Mouse (Mus musculus) stomach, embryonic 15.5 days (tissue): Measurements from ENCODE around the gene Hoxb8. TPM values are rescaled to one million over a fixed set of nuclear protein-coding genes. Genes with fewer than 3 reads are reported as not detected.

Source experiments
- ATAC-seq: fragments of 200-750 bp; cut with Nextera tagmentation; 2 replicates; pipeline ENCODE4 v1.8.0; 2017; ENCODE audit warnings: low read depth, moderate number of reproducible peaks, moderate TSS enrichment; ENCODE audit not compliant: insufficient read depth, low FRiP score
- H3K27ac ChIP-seq: fragments of 300-500 bp; sonication (generic); 2 replicates; pipeline ENCODE4 v1.5.1; 2015; ENCODE audit warnings: mild to moderate bottlenecking, inconsistent platforms
- H3K27me3 ChIP-seq: fragments of 300-500 bp; sonication (generic); replicated peaks from 2 replicates; pipeline ENCODE4 v1.6.1; 2015; ENCODE audit warnings: inconsistent platforms
- H3K36me3 ChIP-seq: fragments of 300-500 bp; sonication (generic); 2 replicates; pipeline ENCODE4 v1.6.1; 2015; ENCODE audit warnings: inconsistent platforms
- H3K4me1 ChIP-seq: fragments of 300-500 bp; sonication (generic); 2 replicates; pipeline ENCODE4 v1.6.1; 2015; ENCODE audit warnings: inconsistent platforms
- H3K4me2 ChIP-seq: fragments of 300-500 bp; sonication (generic); 2 replicates; pipeline ENCODE4 v1.6.1; 2015; ENCODE audit warnings: mild to moderate bottlenecking, inconsistent platforms
- H3K4me3 ChIP-seq: fragments of 300-500 bp; sonication (generic); replicated peaks from 2 replicates; pipeline ENCODE4 v1.5.1; 2015; ENCODE audit warnings: inconsistent platforms
- H3K9ac ChIP-seq: fragments of 300-500 bp; sonication (generic); 2 replicates; pipeline ENCODE4 v1.6.1; 2015; ENCODE audit warnings: inconsistent platforms
- H3K9me3 ChIP-seq: fragments of 300-500 bp; sonication (generic); 2 replicates; pipeline ENCODE4 v1.6.1; 2016; ENCODE audit warnings: inconsistent platforms
- WGBS: fragments of 180-500 bp; shearing (Covaris S2); methylation state at CpG from one replicate; pipeline ENCODE4 v1.1.7; 2015; 5-methylcytosine and 5-hydroxymethylcytosine counted together
- polyA plus RNA-seq: library from polyadenylated mRNA; unstranded; fragments of >200 nt; fragmentation: Nextera tagmentation; extraction: Ambion mirVana; gene quantifications from 2 replicates; pipeline ENCODE4 v1.2.1, GENCODE M21; 2015

Hoxb8 gene
- polyA plus RNA-seq, 1 experiment from 2014 or later: 1.9 TPM

DNA sequence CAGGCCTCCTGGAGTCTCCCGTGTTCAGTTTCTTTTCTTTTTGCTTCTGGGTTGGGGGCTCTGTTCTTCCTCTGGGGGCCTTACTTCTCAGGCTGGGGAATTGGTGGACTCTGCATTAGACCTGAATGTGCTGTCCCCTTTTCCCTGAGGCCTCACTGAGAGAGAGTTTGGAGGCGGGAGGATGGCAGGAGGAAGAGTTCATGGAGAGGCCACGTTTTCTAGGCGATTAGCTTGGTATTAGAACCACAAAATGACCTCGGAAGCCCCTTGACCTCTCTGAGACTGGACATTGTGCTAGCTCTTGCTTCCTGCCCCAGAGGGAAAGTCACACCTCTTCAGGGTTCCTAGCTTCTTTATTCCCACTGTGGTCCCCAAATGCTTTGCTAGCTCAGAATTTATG is 42.4 kb downstream of the Hoxb8 start:
- no peak overlapping the region for H3K9ac ChIP-seq

DNA sequence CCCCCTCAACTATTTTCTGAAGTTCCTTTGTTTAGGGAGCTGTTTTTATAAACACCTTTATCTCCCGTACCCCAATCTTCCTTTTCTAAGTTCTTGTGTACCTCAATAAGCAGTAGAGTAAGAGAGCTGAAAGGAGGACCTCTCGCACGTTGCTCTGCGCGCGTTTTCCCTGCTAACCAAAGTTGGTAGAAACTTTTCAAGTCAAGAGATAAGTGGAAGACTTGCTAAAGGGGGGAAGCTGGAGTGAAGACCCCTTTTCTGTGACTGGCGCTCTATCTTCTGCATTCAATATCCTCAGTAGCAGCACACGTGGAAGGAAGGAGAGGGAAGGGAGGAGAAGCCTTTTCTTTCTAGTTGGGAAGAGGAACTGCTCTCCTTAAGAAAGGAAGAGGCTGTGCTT is 43.3 kb downstream of the Hoxb8 start:
- ATAC-seq: no peak
- peaks cover 10% of the 10 kb centered on the region; the same call in 1 of the 2 replicates for H3K4me1 ChIP-seq
- WGBS: 24% methylated on average over 8 of the region's 8 CpGs

More for the DNA sequence above, 42.4 kb downstream of the Hoxb8 start:
- Histone ChIP-seq H3K9me3 (no peaks in the 10 kb centered on the region), H3K27me3 (peaks cover 12% of the 10 kb centered on the region; the same call in 1 of the 2 replicates), H3K36me3 (no peaks in the 10 kb centered on the region), H3K4me1 (peaks cover 7% of the 10 kb centered on the region; the same call in 1 of the 2 replicates), H3K27ac (peak overlapping the region; percentile 78), H3K4me2 (peak overlapping the region; percentile 62), H3K4me3 (peak overlapping the region; percentile 30)
- WGBS: 6% methylated on average over 5 of the region's 5 CpGs
- no peak for ATAC-seq

GRCm38 (mm10) chr11:96325747-96326212 is 44.1 kb downstream of the Hoxb8 start:
- Histone ChIP-seq H3K36me3 (no peaks in the 10 kb centered on the region), H3K4me3 (peak overlapping the region; percentile 30), H3K4me1 (peaks cover 18% of the 10 kb centered on the region; the same call in 1 of the 2 replicates), H3K9ac (peak overlapping the region; percentile 41; the same call in 1 of the 2 replicates), H3K27me3 (peaks cover 14% of the 10 kb centered on the region), H3K9me3 (no peaks in the 10 kb centered on the region), H3K4me2 (peak overlapping the region; percentile 62), H3K27ac (peak overlapping the region; percentile 78)
- 14% methylated on average over 22 of the region's 22 CpGs for WGBS
- ATAC-seq: no peak

More for the DNA sequence above, 43.3 kb downstream of the Hoxb8 start:
- Histone ChIP-seq H3K9me3 (no peaks in the 10 kb centered on the region), H3K4me2 (peak overlapping the region; percentile 62), H3K27me3 (peaks cover 10% of the 10 kb centered on the region), H3K27ac (peak overlapping the region; percentile 78), H3K9ac (peak overlapping the region; percentile 41; the same call in 1 of the 2 replicates), H3K36me3 (no peaks in the 10 kb centered on the region), H3K4me3 (peak overlapping the region; percentile 30)

- Histone ChIP-seq H3K4me3 (peak overlapping the region; percentile 30), H3K27me3 (peaks cover 14% of the 10 kb centered on the region), H3K36me3 (no peaks in the 10 kb centered on the region), H3K27ac (peak overlapping the region; percentile 78), H3K9me3 (no peaks in the 10 kb centered on the region), H3K4me2 (peak overlapping the region; percentile 62), H3K9ac (no peak overlapping the region), H3K4me1 (peaks cover 20% of the 10 kb centered on the region)
- ATAC-seq: no peak
- 15% methylated on average over 12 of the region's 12 CpGs for WGBS
Measured at GRCm38 (mm10) chr11:96326705-96327104, 45.0 kb downstream of the Hoxb8 start.

DNA sequence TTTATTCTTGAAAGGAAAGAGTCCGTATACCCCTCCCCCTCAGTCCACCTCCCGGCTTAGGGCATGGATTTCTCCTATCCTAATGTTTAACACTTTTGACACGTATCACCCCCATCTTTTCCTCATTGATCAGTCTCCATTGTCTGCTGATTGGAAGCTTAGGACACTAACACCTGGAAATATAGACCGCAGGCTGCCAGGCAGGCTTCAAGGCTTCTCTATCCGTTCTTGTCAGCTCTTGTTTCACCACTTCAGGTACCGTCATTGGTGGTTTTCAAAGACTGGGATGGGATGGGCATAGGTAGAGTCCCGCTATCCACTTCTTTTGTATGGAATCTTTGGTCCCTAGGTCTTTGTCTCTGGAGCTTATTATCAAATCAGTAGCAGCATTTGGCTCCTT is 45.4 kb downstream of the Hoxb8 start:
- peak overlapping the region; percentile 30 for H3K4me3 ChIP-seq
- 20% methylated on average over 7 of the region's 7 CpGs for WGBS
- ATAC-seq: no peak
- H3K4me2 ChIP-seq: peak overlapping the region; percentile 62
- H3K9ac ChIP-seq: peak overlapping the region; percentile 16; the same call in 1 of the 2 replicates
- H3K9me3 ChIP-seq: no peaks in the 10 kb centered on the region
- H3K27me3 ChIP-seq: peaks cover 14% of the 10 kb centered on the region
- H3K27ac ChIP-seq: peak overlapping the region; percentile 78
- peaks cover 24% of the 10 kb centered on the region for H3K4me1 ChIP-seq
- H3K36me3 ChIP-seq: no peaks in the 10 kb centered on the region

GRCm38 (mm10) chr11:96327750-96328149 is 46.0 kb downstream of the Hoxb8 start:
- 19% methylated on average over 5 of the region's 5 CpGs for WGBS
- H3K4me2 ChIP-seq: peak overlapping the region; percentile 62
- peak overlapping the region; percentile 16; the same call in 1 of the 2 replicates for H3K9ac ChIP-seq
- peaks cover 11% of the 10 kb centered on the region for H3K27me3 ChIP-seq
- peaks cover 25% of the 10 kb centered on the region for H3K4me1 ChIP-seq
- H3K4me3 ChIP-seq: peak overlapping the region; percentile 30; the same call in 1 of the 2 replicates
- no peak for ATAC-seq
- no peaks in the 10 kb centered on the region for H3K36me3 ChIP-seq
- no peaks in the 10 kb centered on the region for H3K9me3 ChIP-seq
- peak overlapping the region; percentile 78 for H3K27ac ChIP-seq

DNA sequence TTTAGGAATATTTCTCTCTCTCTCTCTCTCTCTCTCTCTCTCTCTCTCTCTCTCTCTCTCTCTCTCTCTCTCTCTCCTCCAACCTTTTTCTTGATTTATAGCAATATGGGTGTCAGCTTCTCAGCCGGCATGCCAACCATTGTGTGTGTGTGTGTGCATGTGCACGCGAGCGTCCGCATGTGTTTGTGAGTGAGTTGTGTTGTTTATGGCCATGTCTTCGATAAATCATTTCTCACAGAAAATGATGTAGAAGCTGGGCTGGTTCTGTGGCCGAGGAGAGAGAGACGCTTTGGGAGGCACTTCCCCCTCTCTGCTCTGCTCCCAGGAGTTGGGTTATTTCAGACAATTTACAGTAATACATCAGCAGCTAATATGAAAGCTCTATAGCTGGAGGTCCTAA is 46.9 kb downstream of the Hoxb8 start:
- Histone ChIP-seq H3K4me3 (peak overlapping the region; percentile 13; the same call in 1 of the 2 replicates), H3K4me2 (peak overlapping the region; percentile 62), H3K9me3 (no peaks in the 10 kb centered on the region), H3K9ac (no peak overlapping the region), H3K27me3 (peaks cover 11% of the 10 kb centered on the region), H3K36me3 (no peaks in the 10 kb centered on the region), H3K4me1 (peaks cover 32% of the 10 kb centered on the region), H3K27ac (peak overlapping the region; percentile 78)
- 22% methylated on average over 8 of the region's 8 CpGs for WGBS
- ATAC-seq: no peak

- peaks cover 8% of the 10 kb centered on the region for H3K27me3 ChIP-seq
- H3K4me1 ChIP-seq: peaks cover 55% of the 10 kb centered on the region
- peak overlapping the region; percentile 61 for H3K4me2 ChIP-seq
- H3K9ac ChIP-seq: peak overlapping the region; percentile 22; the same call in 1 of the 2 replicates
- peak overlapping the region; percentile 50 for H3K4me3 ChIP-seq
- H3K36me3 ChIP-seq: no peaks in the 10 kb centered on the region
- peak overlapping the region; percentile 93 for H3K27ac ChIP-seq
- 6% methylated on average over 8 of the region's 8 CpGs for WGBS
- ATAC-seq: no peak
- no peaks in the 10 kb centered on the region for H3K9me3 ChIP-seq
Measured at GRCm38 (mm10) chr11:96332105-96332504, 50.4 kb downstream of the Hoxb8 start.

DNA sequence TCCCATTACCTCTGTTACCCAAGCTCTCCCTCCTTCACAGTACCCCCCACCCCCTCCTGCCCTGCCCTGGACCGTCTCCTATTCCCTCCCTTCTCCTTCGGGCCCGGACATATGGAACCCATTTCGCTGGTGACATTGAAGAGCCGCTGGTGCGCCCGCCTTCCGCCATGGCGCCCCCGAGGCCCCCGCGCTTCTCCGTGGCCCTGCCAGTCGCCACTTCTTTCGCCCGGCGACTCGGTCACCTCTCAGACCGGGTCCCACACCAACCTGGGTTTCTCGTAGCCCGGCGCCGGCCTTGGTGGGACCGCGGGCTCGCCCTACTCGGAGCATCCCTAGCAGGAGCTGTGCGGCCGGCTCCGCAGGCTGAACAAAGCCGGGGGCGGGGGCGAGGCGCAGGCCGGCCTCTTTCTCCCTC is 50.9 kb downstream of the Hoxb8 start:
- H3K9ac ChIP-seq: peak overlapping the region; percentile 65
- H3K4me3 ChIP-seq: peak overlapping the region; percentile 50
- 4% methylated on average over 35 of the region's 35 CpGs for WGBS
- no peaks in the 10 kb centered on the region for H3K36me3 ChIP-seq
- ATAC-seq: peak; percentile 50; the same call in 1 of the 2 replicates
- H3K4me1 ChIP-seq: peaks cover 57% of the 10 kb centered on the region
- H3K27me3 ChIP-seq: peaks cover 4% of the 10 kb centered on the region; the same call in 1 of the 2 replicates
- peak overlapping the region; percentile 61 for H3K4me2 ChIP-seq
- H3K9me3 ChIP-seq: no peaks in the 10 kb centered on the region
- peak overlapping the region; percentile 93 for H3K27ac ChIP-seq

DNA sequence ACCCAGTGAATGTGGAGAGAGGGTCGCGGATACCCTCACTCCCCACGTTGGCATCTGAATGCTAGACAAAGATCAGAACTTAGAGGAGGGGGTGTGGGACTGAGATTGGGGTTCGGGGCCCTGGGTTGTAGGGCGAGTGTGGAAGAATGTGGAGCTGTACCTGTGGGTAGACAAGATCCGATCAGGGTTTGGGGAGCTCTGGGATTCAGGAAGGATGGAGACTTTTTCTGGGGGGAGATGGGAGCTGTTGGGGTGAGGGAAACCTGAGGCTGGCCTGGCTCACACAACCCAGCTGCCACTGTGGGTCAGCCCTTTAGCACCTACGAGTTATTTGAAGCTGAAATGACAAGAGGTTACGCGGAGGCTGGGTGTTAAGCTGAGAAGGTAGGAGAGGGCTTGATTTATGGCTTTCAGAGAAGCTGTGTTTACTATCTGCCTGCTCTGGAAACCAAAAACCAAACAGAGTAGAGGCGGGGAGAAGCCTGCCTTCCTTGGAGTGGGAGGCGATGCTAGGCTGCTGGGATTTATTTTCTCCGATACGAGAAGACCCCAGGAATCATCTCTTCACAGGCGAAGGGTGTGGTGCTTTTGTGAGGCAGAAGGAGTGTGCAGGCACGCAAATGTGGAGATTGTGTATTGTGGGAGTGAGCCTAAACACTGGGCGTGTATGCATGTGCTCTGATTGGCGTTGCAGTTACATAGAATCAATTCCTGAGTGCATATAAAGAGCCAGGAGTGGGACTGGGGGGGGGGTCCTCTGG is 51.7 kb downstream of the Hoxb8 start:
- Histone ChIP-seq H3K4me3 (peak overlapping the region; percentile 50), H3K27ac (peak overlapping the region; percentile 93), H3K9me3 (no peaks in the 10 kb centered on the region), H3K36me3 (no peaks in the 10 kb centered on the region), H3K4me1 (peaks cover 63% of the 10 kb centered on the region), H3K4me2 (peak overlapping the region; percentile 61), H3K9ac (peak overlapping the region; percentile 65), H3K27me3 (peaks cover 7% of the 10 kb centered on the region; the same call in 1 of the 2 replicates)
- WGBS: 6% methylated on average over 17 of the region's 17 CpGs
- ATAC-seq: no peak

DNA sequence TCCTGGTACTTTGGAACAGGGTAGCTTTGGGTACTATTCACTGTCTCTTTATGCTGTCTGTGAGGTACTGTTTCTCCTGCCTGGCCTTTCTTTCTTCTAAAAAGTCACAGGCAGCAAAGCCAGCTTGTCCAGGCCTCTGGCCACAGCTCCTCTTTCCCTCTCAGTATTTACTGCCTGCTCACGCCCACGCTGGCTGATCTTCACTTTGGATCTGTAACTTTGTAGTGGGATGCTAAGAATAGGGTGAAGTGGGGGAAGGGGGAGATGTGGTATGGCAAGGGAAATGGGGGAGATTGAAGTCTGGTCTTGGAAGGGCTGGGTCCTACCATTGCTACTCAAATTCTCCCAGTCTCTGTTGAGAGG is 52.3 kb downstream of the Hoxb8 start:
- Histone ChIP-seq H3K27ac (peak overlapping the region; percentile 93), H3K4me1 (peaks cover 67% of the 10 kb centered on the region), H3K9me3 (no peaks in the 10 kb centered on the region), H3K4me3 (peak overlapping the region; percentile 50), H3K4me2 (peak overlapping the region; percentile 61), H3K27me3 (peaks cover 11% of the 10 kb centered on the region; the same call in 1 of the 2 replicates), H3K36me3 (no peaks in the 10 kb centered on the region), H3K9ac (peak overlapping the region; percentile 16)
- 12% methylated on average over 2 of the region's 2 CpGs for WGBS
- ATAC-seq: no peak
